Mouse (Mus musculus) CH12.LX (cell line): Measurements from ENCODE around the gene Ctdspl. TPM values are rescaled to one million over a fixed set of nuclear protein-coding genes. Genes with fewer than 3 reads are reported as not detected.

Experiments used
- DNase-seq: peaks from one replicate; pipeline ENCODE4 v3.0.0-alpha.2; 2013; ENCODE audit errors: extremely low read depth
- H3K27ac ChIP-seq: 2 replicates; pipeline ENCODE4 v1.5.1; 2012; ENCODE audit warnings: low read depth, mild to moderate bottlenecking, control low read depth, moderate library complexity; ENCODE audit not compliant: insufficient read depth
- H3K27me3 ChIP-seq: replicated peaks from 2 replicates; pipeline ENCODE3; 2012; ENCODE audit warnings: inconsistent platforms
- H3K36me3 ChIP-seq, 2 experiments: replicated peaks in 1 of 2; 2 replicates each; pipeline versions ENCODE3 to v1.6.1; 2012; ENCODE audit warnings: inconsistent platforms in 1 of 2, low read length in 1 of 2, mild to moderate bottlenecking in 1 of 2, mixed read lengths in 1 of 2, moderate library complexity in 1 of 2; ENCODE audit not compliant: control insufficient read depth in 1 of 2, insufficient read depth in 1 of 2
- H3K4me1 ChIP-seq, 2 experiments: 2 replicates each; pipeline ENCODE4 v1.6.1; 2012; ENCODE audit warnings: inconsistent platforms in 1 of 2, moderate library complexity in 1 of 2; ENCODE audit not compliant: insufficient read depth in 2 of 2, control insufficient read depth in 1 of 2
- H3K4me2 ChIP-seq: 2 replicates; pipeline ENCODE4 v1.6.1; 2012; ENCODE audit warnings: low read depth, mild to moderate bottlenecking, control low read depth; ENCODE audit not compliant: poor library complexity, insufficient read depth, severe bottlenecking
- H3K4me3 ChIP-seq, 3 experiments: fragments of 150-350 bp in 1 of 3; sonication (generic) in 1 of 3; replicated peaks in 1 of 3; 2 replicates each; pipeline versions ENCODE3 to v1.5.1; 2011 to 2012; ENCODE audit warnings: low read depth in 2 of 3, low read length in 2 of 3, mild to moderate bottlenecking in 2 of 3, moderate library complexity in 2 of 3, control low read depth in 1 of 3, improper control_type of control experiment in 1 of 3, inconsistent platforms in 1 of 3, mixed read lengths in 1 of 3; ENCODE audit not compliant: poor library complexity in 1 of 3
- H3K79me2 ChIP-seq: replicated peaks from 2 replicates; pipeline ENCODE4 v1.6.1; 2012; ENCODE audit warnings: mild to moderate bottlenecking, moderate library complexity; ENCODE audit not compliant: control insufficient read depth, poor library complexity, insufficient read depth, severe bottlenecking; ENCODE audit errors: extremely low read depth
- H3K9ac ChIP-seq: 2 replicates; pipeline ENCODE4 v1.6.1; 2012; ENCODE audit warnings: low read depth, mild to moderate bottlenecking, control low read depth, moderate library complexity; ENCODE audit not compliant: insufficient read depth
- H3K9me3 ChIP-seq: replicated peaks from 2 replicates; pipeline ENCODE3; 2012; ENCODE audit warnings: low read length, inconsistent platforms, mixed read lengths
- BHLHE40 ChIP-seq: IDR thresholded peaks from 2 replicates; pipeline ENCODE4 v1.6.1; 2011; ENCODE audit warnings: mild to moderate bottlenecking, low read depth, low read length, improper control_type of control experiment
- CHD2 ChIP-seq: IDR thresholded peaks from 2 replicates; pipeline ENCODE4 v1.6.1; 2011; ENCODE audit warnings: low read length, improper control_type of control experiment
- CTCF ChIP-seq, 2 experiments: IDR thresholded peaks in 1 of 2; conservative IDR thresholded peaks in 1 of 2; 2 replicates each; pipeline ENCODE4 v1.5.1; 2011 to 2012; ENCODE audit warnings: low read depth in 2 of 2, low read length in 2 of 2, improper control_type of control experiment in 1 of 2, inconsistent platforms in 1 of 2, mild to moderate bottlenecking in 1 of 2, moderate library complexity in 1 of 2
- E2F4 ChIP-seq: IDR thresholded peaks from 2 replicates; pipeline ENCODE4 v1.6.1; 2011; ENCODE audit warnings: low read depth, low read length, improper control_type of control experiment; ENCODE audit not compliant: insufficient replicate concordance
- EP300 ChIP-seq: IDR thresholded peaks from 2 replicates; pipeline ENCODE4 v1.6.1; 2011; ENCODE audit warnings: low read length, improper control_type of control experiment
- ETS1 ChIP-seq: conservative IDR thresholded peaks from 2 replicates; pipeline ENCODE4 v1.6.1; 2012; ENCODE audit warnings: low read depth, mild to moderate bottlenecking, inconsistent platforms, low read length, improper control_type of control experiment, moderate library complexity
- IRF4 ChIP-seq: IDR thresholded peaks from 2 replicates; pipeline ENCODE4 v1.6.1; 2014; ENCODE audit warnings: low read depth, mild to moderate bottlenecking, inconsistent platforms, low read length, improper control_type of control experiment
- KAT2A ChIP-seq: IDR thresholded peaks from 2 replicates; pipeline ENCODE4 v1.6.1; 2012; ENCODE audit warnings: low read length, improper control_type of control experiment, inconsistent platforms; ENCODE audit not compliant: insufficient replicate concordance
- MAFK ChIP-seq: IDR thresholded peaks from 2 replicates; pipeline ENCODE4 v1.6.1; 2011; ENCODE audit warnings: low read length, improper control_type of control experiment; ENCODE audit not compliant: insufficient replicate concordance
- MAX ChIP-seq: IDR thresholded peaks from 2 replicates; pipeline ENCODE4 v1.6.1; 2011; ENCODE audit warnings: low read length, improper control_type of control experiment
- MAZ ChIP-seq: IDR thresholded peaks from 2 replicates; pipeline ENCODE4 v1.6.1; 2012; ENCODE audit warnings: low read depth, mild to moderate bottlenecking, inconsistent platforms, low read length, improper control_type of control experiment, moderate library complexity
- MEF2A ChIP-seq: IDR thresholded peaks from 2 replicates; pipeline ENCODE4 v1.6.1; 2014; ENCODE audit warnings: low read depth, mild to moderate bottlenecking, inconsistent platforms, low read length, improper control_type of control experiment, borderline replicate concordance
- MXI1 ChIP-seq: IDR thresholded peaks from 2 replicates; pipeline ENCODE4 v1.6.1; 2011; ENCODE audit warnings: mild to moderate bottlenecking, low read depth, low read length, improper control_type of control experiment
- MYC ChIP-seq: IDR thresholded peaks from 2 replicates; pipeline ENCODE4 v1.6.1; 2011; ENCODE audit warnings: low read depth, mild to moderate bottlenecking, improper control_type of control experiment, low read length
- PAX5 ChIP-seq: IDR thresholded peaks from 2 replicates; pipeline ENCODE4 v1.6.1; 2012; ENCODE audit warnings: low read length, inconsistent platforms, mixed read lengths
- POLR2A ChIP-seq: IDR thresholded peaks from 2 replicates; pipeline ENCODE4 v1.6.1; 2011; ENCODE audit warnings: low read depth, mild to moderate bottlenecking, improper control_type of control experiment, low read length
- POLR2AphosphoS2 ChIP-seq: IDR thresholded peaks from 2 replicates; pipeline ENCODE4 v1.6.1; 2011; ENCODE audit warnings: low read depth, low read length, improper control_type of control experiment
- RAD21 ChIP-seq: IDR thresholded peaks from 2 replicates; pipeline ENCODE4 v1.6.1; 2011; ENCODE audit warnings: low read depth, mild to moderate bottlenecking, low read length, improper control_type of control experiment, moderate library complexity
- RCOR1 ChIP-seq: conservative IDR thresholded peaks from 2 replicates; pipeline ENCODE4 v1.6.1; 2012; ENCODE audit warnings: low read depth, mild to moderate bottlenecking, inconsistent platforms, low read length, improper control_type of control experiment
- SMC3 ChIP-seq: IDR thresholded peaks from 2 replicates; pipeline ENCODE4 v1.6.1; 2011; ENCODE audit warnings: low read depth, low read length, improper control_type of control experiment
- USF1 ChIP-seq: IDR thresholded peaks from 2 replicates; pipeline ENCODE4 v1.6.1; 2014; ENCODE audit warnings: low read depth, mild to moderate bottlenecking, inconsistent platforms, low read length, improper control_type of control experiment
- USF2 ChIP-seq: conservative IDR thresholded peaks from 2 replicates; pipeline ENCODE4 v1.6.1; 2011; ENCODE audit warnings: low read depth, low read length, improper control_type of control experiment
- ZMIZ1 ChIP-seq: IDR thresholded peaks from 2 replicates; pipeline ENCODE4 v1.6.1; 2012; ENCODE audit warnings: low read depth, mild to moderate bottlenecking, inconsistent platforms, low read length, improper control_type of control experiment
- ZNF384 ChIP-seq: IDR thresholded peaks from 2 replicates; pipeline ENCODE4 v1.6.1; 2012; ENCODE audit warnings: low read depth, low read length, improper control_type of control experiment, inconsistent platforms
- dilution Hi-C: fragments of 300-500 bp; cut with MboI; formaldehyde crosslinking; loops from 2 replicates; pipeline ENCODE4 v1.14.3; 2020; ENCODE audit warnings: low sequenced_read_pairs; ENCODE audit not compliant: extremely low pct_unique_long_range_greater_than_20kb, extremely low pct_ligation_motif_present
- in situ Hi-C: fragments of 300-500 bp; cut with MboI; formaldehyde crosslinking; loops from 3 replicates; pipeline ENCODE4 v1.14.3; 2019; ENCODE audit warnings: low sequenced_read_pairs, low pct_ligation_motif_present, low pct_unique_long_range_greater_than_20kb, mixed read lengths
- polyA plus RNA-seq: library from polyadenylated mRNA; unstranded; fragments of >175 nt; gene quantifications from 2 replicates; pipeline ENCODE4 v1.2.1, GENCODE M21; 2012; ENCODE audit warnings: low read depth; ENCODE audit not compliant: insufficient read length
- total RNA-seq, 2 experiments: library from RNA; depleted of rRNA; stranded (reverse); fragments of 300-350 nt in 1 of 2; fragments of >200 nt in 1 of 2; gene quantifications; 2 replicates each; pipeline ENCODE4 v1.2.3; 2012 to 2014

Ctdspl gene
- total and polyA plus RNA-seq, 3 experiments: not detected

DNA sequence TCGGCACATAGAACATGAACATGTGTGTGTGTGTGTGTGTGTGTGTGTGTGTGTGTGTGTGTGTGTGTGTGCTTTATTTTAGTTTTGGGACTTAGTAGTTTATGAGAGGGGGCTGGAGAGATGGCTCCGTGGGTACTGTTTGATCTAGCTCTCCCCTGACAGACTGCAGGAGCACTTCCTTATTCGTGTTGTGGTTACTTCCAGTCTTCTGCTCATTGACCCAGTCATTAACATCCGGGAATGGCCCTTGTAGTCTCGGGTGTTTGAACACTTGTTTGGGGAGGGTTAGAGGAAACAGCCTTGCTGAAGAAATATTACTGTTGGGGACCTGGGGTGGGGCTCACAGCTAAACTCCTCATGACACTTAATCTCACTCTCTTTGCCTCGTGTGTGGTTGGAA is 73.9 kb downstream of the Ctdspl start:
- Histone ChIP-seq H3K27ac (no peak overlapping the region), H3K79me2 (no peaks in the 10 kb centered on the region), H3K4me1 (no peaks in the 10 kb centered on the region), H3K9ac (no peak overlapping the region), H3K9me3 (no peaks in the 10 kb centered on the region), H3K4me2 (no peak overlapping the region), H3K36me3 (no peaks in the 10 kb centered on the region), H3K27me3 (peaks cover 50% of the 10 kb centered on the region), H3K4me3 (no peak overlapping the region)
- no peak for DNase-seq
- TF ChIP-seq ETS1 (no peak), POLR2AphosphoS2 (no peak), SMC3 (no peak), USF2 (no peak), IRF4 (no peak), PAX5 (no peak), POLR2A (no peak), MAX (no peak), KAT2A (no peak), CHD2 (no peak), CTCF (conservative IDR thresholded peaks at IDR 0.05 in 1 of 2, IDR thresholded peaks at IDR 0.05 in 1 of 2; ENCODE audit: low read depth in 2 of 2, low read length in 2 of 2) (no peak)
- dilution Hi-C loops (no loop called here), in situ Hi-C loops (no loop called here)

DNA sequence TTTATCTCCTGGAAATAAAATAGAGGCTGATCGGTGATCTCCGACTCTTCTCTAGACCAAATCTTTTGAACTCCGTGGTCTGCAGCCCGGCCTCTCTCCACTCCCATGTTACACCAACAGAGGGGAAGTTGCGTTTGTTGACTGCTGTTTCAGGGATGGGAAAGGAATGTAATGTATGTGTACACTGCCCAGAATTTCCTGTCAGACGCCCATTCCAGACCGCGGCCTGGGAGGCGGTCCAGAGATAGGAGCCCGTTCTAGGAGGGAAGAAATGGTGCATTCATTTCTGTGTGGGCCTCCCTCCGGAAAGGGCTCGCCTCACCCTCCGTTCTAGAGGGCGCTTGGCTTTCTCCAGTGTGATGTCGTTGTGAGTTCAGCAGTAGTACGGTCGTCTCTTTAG is 76.0 kb downstream of the Ctdspl start:
- TF ChIP-seq POLR2A (no peak), MAFK (no peak), ZNF384 (no peak), E2F4 (no peak), POLR2AphosphoS2 (no peak), ETS1 (no peak), MYC (no peak)
- no peaks in the 10 kb centered on the region for H3K36me3 ChIP-seq
- dilution Hi-C loops: no loop called here
- no peak overlapping the region for H3K27ac ChIP-seq
- H3K9me3 ChIP-seq: no peaks in the 10 kb centered on the region
- no peaks in the 10 kb centered on the region for H3K79me2 ChIP-seq
- DNase-seq: no peak
- H3K4me1 ChIP-seq: no peaks in the 10 kb centered on the region
- in situ Hi-C loops: no loop called here
- H3K4me3 ChIP-seq: no peak overlapping the region
- H3K9ac ChIP-seq: no peak overlapping the region
- no peak overlapping the region for H3K4me2 ChIP-seq
- peaks cover 58% of the 10 kb centered on the region for H3K27me3 ChIP-seq

DNA sequence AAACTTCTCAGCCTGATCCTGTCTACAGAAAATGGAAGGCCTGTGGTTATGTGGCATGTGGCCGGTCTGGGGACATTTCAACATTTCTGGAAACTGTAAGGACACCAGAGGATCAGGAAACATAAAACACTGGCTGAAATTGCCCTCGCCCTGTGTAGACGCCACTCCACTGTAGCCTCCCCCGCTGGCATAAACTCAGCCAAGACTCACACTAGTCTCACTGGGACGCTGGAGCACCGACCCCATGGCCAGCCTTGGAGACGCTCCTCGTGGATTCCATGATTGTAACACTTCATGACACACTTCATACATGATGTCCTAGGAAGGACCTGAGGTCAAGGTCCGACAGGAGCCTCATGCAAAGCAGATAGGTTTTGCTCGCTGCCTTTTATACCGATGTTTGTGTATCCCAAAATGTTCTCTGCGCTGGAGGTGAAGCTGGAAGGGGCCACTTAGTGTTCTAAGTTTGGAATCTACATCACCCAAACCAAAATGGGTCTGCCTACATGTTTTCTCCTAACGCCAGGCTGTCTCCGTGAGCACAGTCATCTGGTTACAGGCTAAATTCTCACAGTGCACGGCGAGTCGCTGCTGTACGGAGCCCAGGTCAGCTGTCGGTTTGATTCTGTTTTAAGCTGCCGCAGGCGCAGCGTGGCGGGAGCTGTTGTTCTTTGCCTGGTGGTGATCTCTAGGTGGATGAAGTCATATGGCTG is 77.9 kb downstream of the Ctdspl start:
- in situ Hi-C loops: no loop called here
- no peaks in the 10 kb centered on the region for H3K36me3 ChIP-seq

More for the DNA sequence above, 77.9 kb downstream of the Ctdspl start:
- peaks cover 70% of the 10 kb centered on the region for H3K27me3 ChIP-seq
- TF ChIP-seq POLR2AphosphoS2 (no peak), USF1 (no peak), IRF4 (no peak), SMC3 (no peak), RAD21 (no peak), BHLHE40 (no peak), MEF2A (no peak), RCOR1 (no peak), MXI1 (no peak), ZMIZ1 (no peak), USF2 (no peak), PAX5 (no peak), MAFK (no peak), ZNF384 (no peak), KAT2A (no peak), MAX (no peak), EP300 (no peak), MAZ (no peak), E2F4 (no peak)
- H3K4me2 ChIP-seq: no peak overlapping the region
- dilution Hi-C loops: no loop called here
- no peak for DNase-seq
- no peak overlapping the region for H3K4me3 ChIP-seq
- no peaks in the 10 kb centered on the region for H3K79me2 ChIP-seq
- H3K9me3 ChIP-seq: no peaks in the 10 kb centered on the region
- H3K4me1 ChIP-seq: no peaks in the 10 kb centered on the region
- H3K9ac ChIP-seq: no peak overlapping the region
- H3K27ac ChIP-seq: no peak overlapping the region
